Mouse (Mus musculus) hindbrain, embryonic 14.5 days (tissue): ENCODE results near the gene Cd63. TPM values are rescaled to one million over a fixed set of nuclear protein-coding genes. Genes with fewer than 3 reads are reported as not detected.

Source experiments
- ATAC-seq: fragments of 200-750 bp; cut with Nextera tagmentation; 2 replicates; pipeline ENCODE4 v1.8.0; 2017; ENCODE audit warnings: moderate number of reproducible peaks, mild to moderate bottlenecking, moderate TSS enrichment, moderate library complexity; ENCODE audit not compliant: low FRiP score
- DNase-seq: peaks from one replicate; pipeline ENCODE4 v3.0.0-alpha.2; 2015; ENCODE audit warnings: low spot score
- H3K27ac ChIP-seq: fragments of 300-500 bp; sonication (generic); 2 replicates; pipeline ENCODE4 v1.5.1; 2014; ENCODE audit warnings: mild to moderate bottlenecking, moderate library complexity
- H3K27me3 ChIP-seq: fragments of 300-500 bp; sonication (generic); 2 replicates; pipeline ENCODE4 v1.6.1; 2014; ENCODE audit warnings: mild to moderate bottlenecking, low read length, mixed read lengths; ENCODE audit not compliant: control insufficient read depth, insufficient read depth
- H3K36me3 ChIP-seq: fragments of 300-500 bp; sonication (generic); replicated peaks from 2 replicates; pipeline ENCODE4 v1.6.1; 2014; ENCODE audit not compliant: control insufficient read depth, insufficient read depth
- H3K4me1 ChIP-seq: fragments of 300-500 bp; sonication (generic); replicated peaks from 2 replicates; pipeline ENCODE4 v1.6.1; 2014; ENCODE audit warnings: antibody characterized with exemption, low read length, mixed read lengths; ENCODE audit not compliant: control insufficient read depth, insufficient read depth
- H3K4me2 ChIP-seq: fragments of 300-500 bp; sonication (generic); replicated peaks from 2 replicates; pipeline ENCODE4 v1.6.1; 2014; ENCODE audit warnings: mild to moderate bottlenecking, moderate library complexity
- H3K4me3 ChIP-seq: fragments of 300-500 bp; sonication (generic); replicated peaks from 2 replicates; pipeline ENCODE4 v1.5.1; 2014; ENCODE audit warnings: mild to moderate bottlenecking, low read length
- H3K9ac ChIP-seq: fragments of 300-500 bp; sonication (generic); 2 replicates; pipeline ENCODE4 v1.6.1; 2014
- H3K9me3 ChIP-seq: fragments of 300-500 bp; sonication (generic); 2 replicates; pipeline ENCODE4 v1.6.1; 2016; ENCODE audit warnings: low read length; ENCODE audit not compliant: control insufficient read depth
- WGBS: fragments of 180-500 bp; shearing (Covaris S2); extraction: QIAGEN DNeasy Blood & Tissue Kit; methylation state at CpG from one replicate; pipeline ENCODE4 v1.1.7; 2014; 5-methylcytosine and 5-hydroxymethylcytosine counted together
- polyA plus RNA-seq: library from polyadenylated mRNA; unstranded; fragments of >200 nt; fragmentation: Nextera tagmentation; extraction: Ambion mirVana; gene quantifications from 2 replicates; pipeline ENCODE4 v1.2.1, GENCODE M21; 2014

The Cd63 gene
- polyA plus RNA-seq, 1 experiment from 2014 or later, result 239 TPM

DNA sequence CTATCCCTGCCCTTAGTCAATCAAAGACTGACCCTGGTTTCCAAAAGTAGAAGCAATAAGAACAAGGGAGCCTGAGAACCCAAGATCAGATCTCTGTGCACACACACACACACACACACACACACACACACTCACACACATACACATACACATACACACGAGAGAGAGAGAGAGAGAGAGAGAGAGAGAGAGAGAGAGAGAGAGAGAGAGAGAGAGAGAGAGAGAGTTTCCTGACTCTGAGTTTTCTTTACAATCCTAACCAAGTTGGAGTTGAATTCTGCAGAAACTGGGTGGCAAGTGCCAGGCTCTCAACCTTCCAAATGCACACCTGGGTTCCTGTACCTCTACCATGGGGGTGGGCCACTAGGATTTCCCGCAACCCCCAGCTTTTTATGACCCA lies 10.9 kb upstream of the Cd63 start:
- H3K4me2 ChIP-seq, result peak overlapping the region; percentile 93
- peak overlapping the region; percentile 60 for H3K27ac ChIP-seq
- no peaks in the 10 kb centered on the region for H3K27me3 ChIP-seq
- H3K9me3 ChIP-seq, result no peaks in the 10 kb centered on the region
- H3K4me1 ChIP-seq, result peaks cover 29% of the 10 kb centered on the region
- H3K9ac ChIP-seq, result peak overlapping the region; percentile 81
- 15% methylated on average over 1 of the region's 2 CpGs for WGBS
- DNase-seq (no peak), ATAC-seq (no peak)
- peak overlapping the region; percentile 55 for H3K4me3 ChIP-seq
- H3K36me3 ChIP-seq, result peaks cover 31% of the 10 kb centered on the region

DNA sequence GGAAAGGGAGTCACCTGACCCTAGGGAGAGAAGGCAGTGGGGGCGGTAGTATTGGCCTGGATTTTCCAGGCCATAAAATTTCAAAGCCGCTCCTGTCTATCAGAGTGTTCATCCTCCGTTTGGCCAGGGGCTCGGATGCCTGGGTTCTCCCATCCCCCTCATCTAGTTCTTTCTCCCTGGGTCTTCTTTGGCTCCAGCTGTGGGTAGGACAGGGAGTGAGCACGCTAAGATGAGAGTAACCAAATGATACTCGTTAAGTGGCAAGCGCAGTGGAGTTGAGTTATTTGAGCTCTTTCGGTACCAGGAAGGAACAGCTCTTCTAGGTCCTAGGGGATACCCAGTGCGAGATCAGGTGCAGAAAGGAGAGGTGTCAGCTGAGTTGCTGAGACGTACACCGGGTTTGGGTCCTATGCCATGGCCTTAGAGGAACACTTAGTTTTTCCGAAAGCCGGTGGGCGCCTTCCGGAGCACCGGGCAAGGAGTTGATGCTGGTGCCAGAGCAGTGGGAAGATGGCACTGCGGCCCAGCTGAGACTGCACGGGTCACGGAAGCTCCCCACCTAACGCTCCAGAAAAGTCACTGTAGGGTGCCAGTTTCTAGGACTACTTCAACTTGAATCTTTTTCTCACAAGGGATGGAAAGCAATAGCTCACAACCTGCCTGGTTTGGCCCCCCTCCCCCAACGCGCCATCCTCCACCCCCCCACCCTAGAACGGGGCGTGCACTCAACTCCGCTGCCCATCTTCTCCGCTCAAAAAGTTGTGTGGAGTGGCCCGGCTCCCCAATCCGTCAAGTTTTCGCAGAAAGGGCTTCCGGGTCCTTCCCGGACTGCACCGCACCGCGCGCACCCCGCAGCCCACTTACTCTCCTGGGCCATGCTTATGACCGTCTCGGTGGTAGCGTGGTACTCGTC lies 10.2 kb upstream of the Cd63 start:
- peak overlapping the region; percentile 95 for H3K27ac ChIP-seq
- WGBS, result under 1% methylated on average over 40 of the region's 40 CpGs
- DNase-seq, result no peak

GRCm38 (mm10) chr10:128891296-128892094 lies 9.3 kb upstream of the Cd63 start, which contains the start of gene Gdf11:
TSS of gene Gdf11 (minus strand) at chr10:128891718.
- peak; percentile 89 for ATAC-seq
- H3K9me3 ChIP-seq, result no peaks in the 10 kb centered on the region
- peaks cover 32% of the 10 kb centered on the region for H3K4me1 ChIP-seq
- H3K9ac ChIP-seq, result peak within 1 kb of the TSS; percentile 81
- peaks cover 3% of the 10 kb centered on the region; the same call in 1 of the 2 replicates for H3K27me3 ChIP-seq
- 0% methylated on average over 61 of the region's 89 CpGs for WGBS
- DNase-seq, result peak; percentile 87
- H3K4me2 ChIP-seq, result peak within 1 kb of the TSS; percentile 93
- H3K4me3 ChIP-seq, result peak within 1 kb of the TSS; percentile 55
- 0 out of 2 replicates have a peak, but pooled peaks cover 15% of the 10 kb centered on the region for H3K36me3 ChIP-seq
- peak within 1 kb of the TSS; percentile 95 for H3K27ac ChIP-seq

More for the DNA sequence above, 10.2 kb upstream of the Cd63 start:
- ATAC-seq, result no peak
- Histone ChIP-seq H3K36me3 (peaks cover 23% of the 10 kb centered on the region), H3K4me3 (peak overlapping the region; percentile 55), H3K27me3 (no peaks in the 10 kb centered on the region), H3K4me1 (peaks cover 29% of the 10 kb centered on the region), H3K9me3 (no peaks in the 10 kb centered on the region), H3K4me2 (peak overlapping the region; percentile 93), H3K9ac (peak overlapping the region; percentile 81)

GRCm38 (mm10) chr10:128892246-128892645 lies 8.5 kb upstream of the Cd63 start:
- peak overlapping the region; percentile 95 for H3K27ac ChIP-seq
- peak overlapping the region; percentile 55 for H3K4me3 ChIP-seq
- peaks cover 10% of the 10 kb centered on the region; the same call in 1 of the 2 replicates for H3K27me3 ChIP-seq
- peak overlapping the region; percentile 93 for H3K4me2 ChIP-seq
- 0 out of 2 replicates have a peak, but pooled peaks cover 9% of the 10 kb centered on the region for H3K36me3 ChIP-seq
- peak; percentile 19 for ATAC-seq
- peak overlapping the region; percentile 81 for H3K9ac ChIP-seq
- H3K9me3 ChIP-seq, result no peaks in the 10 kb centered on the region
- peaks cover 32% of the 10 kb centered on the region for H3K4me1 ChIP-seq
- no peak for DNase-seq
- 2% methylated on average over 9 of the region's 9 CpGs for whole genome bisulfite sequencing

DNA sequence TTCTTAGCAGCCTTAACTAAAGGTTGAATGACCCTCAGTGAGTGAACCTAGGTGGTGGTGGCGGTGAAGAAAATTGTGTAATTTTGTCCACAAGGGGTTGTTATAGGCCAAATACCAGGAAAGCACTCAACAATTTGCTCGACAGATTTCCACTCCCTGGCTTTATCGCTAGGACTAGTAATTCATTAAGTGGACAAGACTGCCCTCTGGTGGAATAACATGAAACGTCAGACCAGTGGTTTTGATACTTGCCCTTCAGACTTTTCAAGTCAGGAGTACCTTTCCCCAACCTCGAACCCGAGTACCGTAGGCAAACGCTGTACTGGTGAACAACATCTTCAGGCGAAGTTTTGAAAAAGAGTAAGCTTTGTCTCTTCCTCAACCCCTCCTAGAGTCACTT lies 5.4 kb upstream of the Cd63 start:
- ATAC-seq, result no peak
- peak; percentile 98 for DNase-seq
- Histone ChIP-seq H3K4me3 (no peak overlapping the region), H3K4me2 (peak overlapping the region; percentile 32), H3K27me3 (peaks cover 10% of the 10 kb centered on the region; the same call in 1 of the 2 replicates), H3K36me3 (no peaks in the 10 kb centered on the region), H3K4me1 (peaks cover 16% of the 10 kb centered on the region), H3K9me3 (no peaks in the 10 kb centered on the region), H3K27ac (no peak overlapping the region), H3K9ac (no peak overlapping the region)
- under 1% methylated on average over 9 of the region's 9 CpGs for WGBS

GRCm38 (mm10) chr10:128895952-128896693 lies 4.7 kb upstream of the Cd63 start:
- DNase-seq, result peak; percentile 68
- Histone ChIP-seq H3K4me3 (no peak overlapping the region), H3K27ac (no peak overlapping the region), H3K36me3 (no peaks in the 10 kb centered on the region), H3K9me3 (no peaks in the 10 kb centered on the region), H3K4me2 (peak overlapping the region; percentile 32), H3K4me1 (peaks cover 12% of the 10 kb centered on the region; the same call in 1 of the 2 replicates), H3K27me3 (peaks cover 10% of the 10 kb centered on the region; the same call in 1 of the 2 replicates), H3K9ac (no peak overlapping the region)
- 2% methylated on average over 17 of the region's 17 CpGs for whole genome bisulfite sequencing
- peak; percentile 41; the same call in 1 of the 2 replicates for ATAC-seq

GRCm38 (mm10) chr10:128896807-128897206 lies 4.0 kb upstream of the Cd63 start:
- no peak overlapping the region for H3K9ac ChIP-seq
- no peaks in the 10 kb centered on the region for H3K36me3 ChIP-seq
- no peak overlapping the region for H3K4me3 ChIP-seq
- peaks cover 12% of the 10 kb centered on the region; the same call in 1 of the 2 replicates for H3K4me1 ChIP-seq
- no peaks in the 10 kb centered on the region for H3K9me3 ChIP-seq
- no peak overlapping the region for H3K27ac ChIP-seq
- peaks cover 10% of the 10 kb centered on the region; the same call in 1 of the 2 replicates for H3K27me3 ChIP-seq
- DNase-seq, result no peak
- ATAC-seq, result no peak
- WGBS, result 54% methylated on average over 1 of the region's 1 CpGs
- peak overlapping the region; percentile 32 for H3K4me2 ChIP-seq

DNA sequence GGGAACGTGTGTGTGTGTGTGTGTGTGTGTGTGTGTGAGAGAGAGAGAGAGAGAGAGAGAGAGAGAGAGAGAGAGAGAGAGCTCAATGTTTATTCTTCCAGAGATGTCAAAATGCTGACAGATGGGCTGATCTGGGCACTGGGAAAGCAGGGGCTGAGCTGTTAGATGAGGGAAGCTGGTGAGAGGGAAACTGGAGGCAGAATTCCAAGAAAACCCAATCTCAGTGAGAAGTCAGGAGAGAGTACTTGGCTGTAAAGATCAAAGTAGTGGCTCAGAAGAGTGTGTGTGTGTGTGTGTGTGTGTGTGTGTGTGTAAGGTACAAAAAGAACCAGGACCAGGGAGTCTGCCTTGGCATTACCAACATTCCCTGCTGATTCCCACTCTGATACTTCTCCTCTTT lies 3.3 kb upstream of the Cd63 start:
- Histone ChIP-seq H3K27ac (no peak overlapping the region), H3K36me3 (no peaks in the 10 kb centered on the region), H3K27me3 (peaks cover 10% of the 10 kb centered on the region; the same call in 1 of the 2 replicates), H3K9me3 (no peaks in the 10 kb centered on the region), H3K4me2 (no peak overlapping the region), H3K9ac (no peak overlapping the region), H3K4me3 (no peak overlapping the region), H3K4me1 (peaks cover 10% of the 10 kb centered on the region; the same call in 1 of the 2 replicates)
- no peak for ATAC-seq
- WGBS, result 19% methylated on average over 1 of the region's 1 CpGs
- DNase-seq, result no peak
